Mouse (Mus musculus) adipocyte (in vitro differentiated cells): ENCODE measurements at regions not wholly inside any gene's neighbourhood (a gene's known extent, or its start where the extent isn't known, plus 50 kb on each side); places are given as distances from the start of the nearest gene placed in this dataset.

ENCODE experiments used
- DNase-seq: peaks from one replicate; pipeline ENCODE4 v3.0.0-alpha.2; 2016; ENCODE audit warnings: low spot score

GRCm38 (mm10) chr10:119395048-119395447 lies 58.6 kb upstream of the Grip1 start:
- no peak for DNase-seq

- no peak for DNase-seq
Observed at GRCm38 (mm10) chr10:119387924-119388323, 65.7 kb upstream of the Grip1 start.

- DNase-seq, result no peak
Observed at GRCm38 (mm10) chr10:119382257-119382656, 71.4 kb upstream of the Grip1 start.

GRCm38 (mm10) chr10:119368566-119368965 lies 85.1 kb upstream of the Grip1 start:
- no peak for DNase-seq

GRCm38 (mm10) chr10:119363616-119364015 lies 90.0 kb upstream of the Grip1 start:
- DNase-seq, result peak; percentile 14

- no peak for DNase-seq
Observed at GRCm38 (mm10) chr10:119358730-119359292, 94.8 kb upstream of the Grip1 start.

- DNase-seq, result no peak
Observed at GRCm38 (mm10) chr10:119342317-119343114, 102.7 kb upstream of the Cand1 start.

GRCm38 (mm10) chr10:119340323-119340722 lies 100.5 kb upstream of the Cand1 start:
- DNase-seq, result no peak

- no peak for DNase-seq
Observed at GRCm38 (mm10) chr10:119326912-119327311, 87.1 kb upstream of the Cand1 start.

GRCm38 (mm10) chr10:119319953-119320352 lies 80.1 kb upstream of the Cand1 start:
- DNase-seq, result no peak

- DNase-seq, result no peak
Observed at GRCm38 (mm10) chr10:119318416-119318815, 78.6 kb upstream of the Cand1 start.

GRCm38 (mm10) chr10:119311578-119311977 lies 71.7 kb upstream of the Cand1 start:
- no peak for DNase-seq

GRCm38 (mm10) chr10:119295740-119296139 lies 55.9 kb upstream of the Cand1 start:
- no peak for DNase-seq

GRCm38 (mm10) chr10:119294454-119295149 lies 54.7 kb upstream of the Cand1 start:
- no peak for DNase-seq

GRCm38 (mm10) chr10:119293372-119293771 lies 53.5 kb upstream of the Cand1 start:
- DNase-seq, result no peak
